In genomic region chr1:37614836-37615235, GRCm38 (mm10) we compare ENCODE assay signal across 11 mouse cellular contexts.
DNase-seq lines count a peak whose midpoint lies in the region; ATAC-seq and TF ChIP-seq lines count a peak whose summit lies in the region.
"Had no signal": no experiment of that assay in that cellular context is flagged by ENCODE, and none has a peak within 500 bp of the region (broad histone marks: within the 10 kb centered on the region; RNA-seq: fewer than 3 reads in every experiment).

No protein-coding gene starts in this region.

- no peaks in the 10 kb centered on the region for H3K9me3 ChIP-seq in intestine, embryonic 16.5 days (ENCODE audit: control insufficient read depth, low read length)
- H3K9me3 ChIP-seq in stomach, embryonic 15.5 days: no peaks in the 10 kb centered on the region

- TF ChIP-seq CTCF in layer of hippocampus, adult 2 months (conservative IDR thresholded peaks at IDR 0.05): no peak

- H3K4me3 ChIP-seq in layer of hippocampus, adult 2 months: no peak overlapping the region
- no peak overlapping the region; the same call in 1 of the 2 replicates for H3K4me3 ChIP-seq in intestine, embryonic 16.5 days (ENCODE audit: low read length)
- H3K4me3 ChIP-seq in stomach, embryonic 15.5 days (replicated peaks): peak overlapping the region; percentile 5; the same call in 1 of the 2 replicates
- H3K4me3 ChIP-seq: gastrocnemius, adult 2 months had no signal

- H3K4me2 ChIP-seq in intestine, embryonic 16.5 days (ENCODE audit: low read depth, low read length): peak overlapping the region; percentile 37; the same call in 1 of the 2 replicates
- peak overlapping the region; percentile 42; the same call in 1 of the 2 replicates for H3K4me2 ChIP-seq in stomach, embryonic 15.5 days

- peak overlapping the region; percentile 65 for H3K27ac ChIP-seq in layer of hippocampus, adult 2 months
- peak overlapping the region; percentile 91 for H3K27ac ChIP-seq in intestine, embryonic 16.5 days (ENCODE audit: low read length)
- peak overlapping the region; percentile 77 for H3K27ac ChIP-seq in stomach, embryonic 15.5 days
- H3K27ac ChIP-seq: gastrocnemius, adult 2 months had no signal

- ATAC-seq in activated CD4-positive, CD25-positive, alpha-beta regulatory T cell, adult 4 months: peak; percentile 26
- peak; percentile 22 for ATAC-seq in intestine, embryonic 16.5 days
- ATAC-seq in stomach, embryonic 15.5 days (ENCODE audit: insufficient read depth, low FRiP score, low read depth): no peak
- no peak for ATAC-seq in granulocyte monocyte progenitor cell, adult 5-6 weeks (replicated peaks; ENCODE audit: poor library complexity, severe bottlenecking)

- H3K36me3 ChIP-seq in intestine, embryonic 16.5 days (ENCODE audit: control insufficient read depth, insufficient read depth, low read length): no peaks in the 10 kb centered on the region
- no peaks in the 10 kb centered on the region for H3K36me3 ChIP-seq in stomach, embryonic 15.5 days

- 0 out of 2 replicates have a peak overlapping the region, but pooled peaks have one; percentile 10 for H3K9ac ChIP-seq in intestine, embryonic 16.5 days (ENCODE audit: low read depth, low read length)
- H3K9ac ChIP-seq in stomach, embryonic 15.5 days: no peak overlapping the region

- peaks cover 54% of the 10 kb centered on the region for H3K4me1 ChIP-seq in intestine, embryonic 16.5 days (ENCODE audit: control insufficient read depth, insufficient read depth, low read length)
- H3K4me1 ChIP-seq in stomach, embryonic 15.5 days: peaks cover 41% of the 10 kb centered on the region

- no peak for DNase-seq in layer of hippocampus, adult 2 months (ENCODE audit: low spot score in 2 of 2)
- DNase-seq in layer of hippocampus, postnatal 10 days (ENCODE audit: low spot score in 2 of 2): no peak
- DNase-seq in cerebellum, adult 11-12 months: no peak
- DNase-seq in cerebellum, postnatal 10 days: no peak
- DNase-seq: embryo, embryonic 11 days; gastrocnemius, adult 2 months; midbrain, embryonic 14.5 days had no signal

- 26% methylated on average over 7 of the region's 7 CpGs for WGBS in intestine, embryonic 16.5 days
- WGBS in stomach, embryonic 15.5 days: 21% methylated on average over 7 of the region's 7 CpGs

- no peaks in the 10 kb centered on the region for H3K27me3 ChIP-seq in intestine, embryonic 16.5 days (replicated peaks; ENCODE audit: control insufficient read depth, insufficient read depth, low read length)
- no peaks in the 10 kb centered on the region for H3K27me3 ChIP-seq in stomach, embryonic 15.5 days (replicated peaks)

Comparison
In these comparisons a context has a peak if more than half of its experiments do, and no peak if none do; other contexts are left out.
1. ATAC-seq: peak in activated CD4-positive, CD25-positive, alpha-beta regulatory T cell, adult 4 months (single experiment) and intestine, embryonic 16.5 days (single experiment); none in stomach, embryonic 15.5 days (single experiment) and granulocyte monocyte progenitor cell, adult 5-6 weeks (single experiment).
2. Peak in every context shown above with its lines, with median percentiles within 50 percentile points of each other: H3K27ac ChIP-seq.